Mouse (Mus musculus): Measurements from ENCODE around the gene Cebpa.

Cebpa gene

GRCm38 (mm10) chr7:35113721-35114120, 5.4 kb upstream of the Cebpa start:
- H3K4me3 ChIP-seq (replicated peaks; ENCODE audit: low read length) = no peak overlapping the region
- TF ChIP-seq CTCF (conservative IDR thresholded peaks at IDR 0.05; ENCODE audit: low read length) (no peak), POU5F1 (IDR thresholded peaks at IDR 0.05; ENCODE audit: borderline replicate concordance, low read length) (no peak), NANOG (IDR thresholded peaks at IDR 0.05; ENCODE audit: borderline replicate concordance, low read length) (no peak)
- no peaks in the 10 kb centered on the region for H3K36me3 ChIP-seq (ENCODE audit: insufficient read depth, low read length)
- peaks cover 25% of the 10 kb centered on the region for H3K4me1 ChIP-seq (replicated peaks; ENCODE audit: low read depth, low read length)
- H3K9me3 ChIP-seq (ENCODE audit: low read length) = peaks cover 9% of the 10 kb centered on the region; the same call in 1 of the 2 replicates
- peaks cover 67% of the 10 kb centered on the region for H3K27me3 ChIP-seq (ENCODE audit: insufficient read depth, low read length)

- Histone ChIP-seq H3K4me1 (replicated peaks; ENCODE audit: low read depth, low read length) (peaks cover 36% of the 10 kb centered on the region), H3K36me3 (ENCODE audit: insufficient read depth, low read length) (no peaks in the 10 kb centered on the region), H3K4me3 (replicated peaks; ENCODE audit: low read length) (no peak overlapping the region), H3K9me3 (ENCODE audit: low read length) (peaks cover 5% of the 10 kb centered on the region; the same call in 1 of the 2 replicates), H3K27me3 (ENCODE audit: insufficient read depth, low read length) (peaks cover 88% of the 10 kb centered on the region)
- TF ChIP-seq CTCF (conservative IDR thresholded peaks at IDR 0.05; ENCODE audit: low read length) = no peak
- TF ChIP-seq POU5F1 (IDR thresholded peaks at IDR 0.05; ENCODE audit: borderline replicate concordance, low read length) = no peak
- no peak for TF ChIP-seq NANOG (IDR thresholded peaks at IDR 0.05; ENCODE audit: borderline replicate concordance, low read length)
These were observed 2.6 kb upstream of the Cebpa start for GRCm38 (mm10) chr7:35116524-35116923.

- H3K9me3 ChIP-seq (ENCODE audit: low read length) = no peaks in the 10 kb centered on the region
- H3K4me1 ChIP-seq (replicated peaks; ENCODE audit: low read depth, low read length) = peaks cover 36% of the 10 kb centered on the region
- no peak for TF ChIP-seq POU5F1 (IDR thresholded peaks at IDR 0.05; ENCODE audit: borderline replicate concordance, low read length)
- no peak for TF ChIP-seq NANOG (IDR thresholded peaks at IDR 0.05; ENCODE audit: borderline replicate concordance, low read length)
- no peak for TF ChIP-seq CTCF (conservative IDR thresholded peaks at IDR 0.05; ENCODE audit: low read length)
- H3K27me3 ChIP-seq (ENCODE audit: insufficient read depth, low read length) = peaks cover 89% of the 10 kb centered on the region
- no peak overlapping the region for H3K4me3 ChIP-seq (replicated peaks; ENCODE audit: low read length)
- no peaks in the 10 kb centered on the region for H3K36me3 ChIP-seq (ENCODE audit: insufficient read depth, low read length)
These were observed 2.0 kb upstream of the Cebpa start for GRCm38 (mm10) chr7:35117052-35117451.

- TF ChIP-seq NANOG (IDR thresholded peaks at IDR 0.05; ENCODE audit: borderline replicate concordance, low read length) = no peak
- TF ChIP-seq POU5F1 (IDR thresholded peaks at IDR 0.05; ENCODE audit: borderline replicate concordance, low read length) = no peak
- no peak for TF ChIP-seq CTCF (conservative IDR thresholded peaks at IDR 0.05; ENCODE audit: low read length)
- Histone ChIP-seq H3K9me3 (ENCODE audit: low read length) (no peaks in the 10 kb centered on the region), H3K4me1 (replicated peaks; ENCODE audit: low read depth, low read length) (peaks cover 36% of the 10 kb centered on the region), H3K4me3 (replicated peaks; ENCODE audit: low read length) (peak overlapping the region; percentile 79), H3K36me3 (ENCODE audit: insufficient read depth, low read length) (no peaks in the 10 kb centered on the region), H3K27me3 (ENCODE audit: insufficient read depth, low read length) (peaks cover 91% of the 10 kb centered on the region)
These were observed 1.4 kb upstream of the Cebpa start for GRCm38 (mm10) chr7:35117761-35118098.

GRCm38 (mm10) chr7:35118099-35118781, 853 bp upstream of the Cebpa start:
- no peaks in the 10 kb centered on the region for H3K9me3 ChIP-seq (ENCODE audit: low read length)
- peak overlapping the region; percentile 79 for H3K4me3 ChIP-seq (replicated peaks; ENCODE audit: low read length)
- no peaks in the 10 kb centered on the region for H3K36me3 ChIP-seq (ENCODE audit: insufficient read depth, low read length)
- peaks cover 91% of the 10 kb centered on the region for H3K27me3 ChIP-seq (ENCODE audit: insufficient read depth, low read length)
- H3K4me1 ChIP-seq (replicated peaks; ENCODE audit: low read depth, low read length) = peaks cover 36% of the 10 kb centered on the region
- TF ChIP-seq NANOG (IDR thresholded peaks at IDR 0.05; ENCODE audit: borderline replicate concordance, low read length) = no peak

GRCm38 (mm10) chr7:35119506-35120145, 533 bp downstream of the Cebpa start:
- no peaks in the 10 kb centered on the region for H3K36me3 ChIP-seq (ENCODE audit: insufficient read depth, low read length)
- peaks cover 95% of the 10 kb centered on the region for H3K27me3 ChIP-seq (ENCODE audit: insufficient read depth, low read length)
- no peaks in the 10 kb centered on the region for H3K9me3 ChIP-seq (ENCODE audit: low read length)
- H3K4me3 ChIP-seq (replicated peaks; ENCODE audit: low read length) = peak overlapping the region; percentile 79
- TF ChIP-seq NANOG (IDR thresholded peaks at IDR 0.05; ENCODE audit: borderline replicate concordance, low read length) = no peak
- TF ChIP-seq CTCF (conservative IDR thresholded peaks at IDR 0.05; ENCODE audit: low read length) = no peak
- no peak for TF ChIP-seq POU5F1 (IDR thresholded peaks at IDR 0.05; ENCODE audit: borderline replicate concordance, low read length)
- peaks cover 36% of the 10 kb centered on the region for H3K4me1 ChIP-seq (replicated peaks; ENCODE audit: low read depth, low read length)

GRCm38 (mm10) chr7:35120146-35120691, 1.1 kb downstream of the Cebpa start:
- peak overlapping the region; percentile 79 for H3K4me3 ChIP-seq (replicated peaks; ENCODE audit: low read length)
- peaks cover 36% of the 10 kb centered on the region for H3K4me1 ChIP-seq (replicated peaks; ENCODE audit: low read depth, low read length)
- no peak for TF ChIP-seq CTCF (conservative IDR thresholded peaks at IDR 0.05; ENCODE audit: low read length)
- no peak for TF ChIP-seq POU5F1 (IDR thresholded peaks at IDR 0.05; ENCODE audit: borderline replicate concordance, low read length)
- TF ChIP-seq NANOG (IDR thresholded peaks at IDR 0.05; ENCODE audit: borderline replicate concordance, low read length) = no peak
- H3K36me3 ChIP-seq (ENCODE audit: insufficient read depth, low read length) = no peaks in the 10 kb centered on the region
- H3K9me3 ChIP-seq (ENCODE audit: low read length) = no peaks in the 10 kb centered on the region
- H3K27me3 ChIP-seq (ENCODE audit: insufficient read depth, low read length) = peaks cover 95% of the 10 kb centered on the region

GRCm38 (mm10) chr7:35121150-35121549, 2.1 kb downstream of the Cebpa start:
- Histone ChIP-seq H3K4me1 (replicated peaks; ENCODE audit: low read depth, low read length) (peaks cover 33% of the 10 kb centered on the region), H3K36me3 (ENCODE audit: insufficient read depth, low read length) (no peaks in the 10 kb centered on the region), H3K4me3 (replicated peaks; ENCODE audit: low read length) (peak overlapping the region; percentile 79), H3K27me3 (ENCODE audit: insufficient read depth, low read length) (peaks cover 94% of the 10 kb centered on the region), H3K9me3 (ENCODE audit: low read length) (no peaks in the 10 kb centered on the region)
- TF ChIP-seq POU5F1 (IDR thresholded peaks at IDR 0.05; ENCODE audit: borderline replicate concordance, low read length) (no peak), CTCF (conservative IDR thresholded peaks at IDR 0.05; ENCODE audit: low read length) (no peak), NANOG (IDR thresholded peaks at IDR 0.05; ENCODE audit: borderline replicate concordance, low read length) (no peak)

All from E14TG2a.4 (cell line).